Mouse (Mus musculus) myocyte (in vitro differentiated cells): ENCODE results near the gene Ppp2r2c.

Experiments used
- E2F4 ChIP-seq: IDR thresholded peaks from one replicate; pipeline ENCODE4 v1.6.1; 2011; ENCODE audit warnings: mild to moderate bottlenecking, control low read depth, moderate library complexity; ENCODE audit not compliant: insufficient read depth
- POLR2A ChIP-seq: IDR thresholded peaks from one replicate; pipeline ENCODE4 v1.6.1; 2011; ENCODE audit warnings: low read depth, mild to moderate bottlenecking, control low read depth, moderate library complexity; ENCODE audit not compliant: insufficient read length

- TF ChIP-seq POLR2A = no peak
- TF ChIP-seq E2F4 = no peak
Observed at GRCm38 (mm10) chr5:36907695-36908094, 39.4 kb downstream of the Ppp2r2c start.
